Mouse (Mus musculus) ES-Bruce4 (cell line): ENCODE measurements around the gene Teddm1a. TPM values are rescaled to one million over a fixed set of nuclear protein-coding genes. Genes with fewer than 3 reads are reported as not detected.

ENCODE experiments used
- H3K27ac ChIP-seq: 2 replicates; pipeline ENCODE4 v1.5.1; 2012; ENCODE audit warnings: low read length, inconsistent platforms; ENCODE audit not compliant: insufficient read depth
- H3K27me3 ChIP-seq: 2 replicates; pipeline ENCODE4 v1.6.1; 2012; ENCODE audit warnings: mild to moderate bottlenecking, low read length, inconsistent platforms; ENCODE audit not compliant: control insufficient read depth, poor library complexity, insufficient read depth, severe bottlenecking
- H3K36me3 ChIP-seq: 2 replicates; pipeline ENCODE4 v1.6.1; 2012; ENCODE audit warnings: inconsistent platforms, mild to moderate bottlenecking, low read length, moderate library complexity; ENCODE audit not compliant: control insufficient read depth, poor library complexity, insufficient read depth, severe bottlenecking
- H3K4me1 ChIP-seq: one replicate; pipeline ENCODE4 v1.8.1; 2011; ENCODE audit warnings: low read length; ENCODE audit not compliant: control insufficient read depth, insufficient read depth
- H3K4me3 ChIP-seq: 2 replicates; pipeline ENCODE4 v1.5.1; 2011; ENCODE audit warnings: low read depth, mild to moderate bottlenecking, low read length
- H3K9ac ChIP-seq: 2 replicates; pipeline ENCODE4 v1.6.1; 2012; ENCODE audit warnings: low read depth, mild to moderate bottlenecking, inconsistent platforms; ENCODE audit not compliant: poor library complexity, severe bottlenecking
- H3K9me3 ChIP-seq: replicated peaks from 2 replicates; pipeline ENCODE4 v1.6.1; 2012; ENCODE audit warnings: mild to moderate bottlenecking, low read length, inconsistent platforms; ENCODE audit not compliant: control insufficient read depth, poor library complexity, insufficient read depth, severe bottlenecking
- CTCF ChIP-seq: IDR thresholded peaks from one replicate; pipeline ENCODE4 v1.8.1; 2011; ENCODE audit warnings: low read depth, low read length
- EP300 ChIP-seq: IDR thresholded peaks from 2 replicates; pipeline ENCODE4 v1.6.1; 2011; ENCODE audit warnings: low read depth, low read length; ENCODE audit not compliant: insufficient read depth
- POLR2A ChIP-seq: IDR thresholded peaks from one replicate; pipeline ENCODE4 v1.8.1; 2011; ENCODE audit warnings: low read length; ENCODE audit not compliant: insufficient read depth
- polyA plus RNA-seq: library from polyadenylated mRNA; stranded (reverse); fragments of >200 nt; gene quantifications from 2 replicates; pipeline ENCODE4 v1.2.4, GENCODE M21; 2011; ENCODE audit warnings: low read depth; ENCODE audit not compliant: missing spikeins, insufficient read depth, insufficient read length

The Teddm1a gene
- polyA plus RNA-seq, 1 experiment: not detected

DNA sequence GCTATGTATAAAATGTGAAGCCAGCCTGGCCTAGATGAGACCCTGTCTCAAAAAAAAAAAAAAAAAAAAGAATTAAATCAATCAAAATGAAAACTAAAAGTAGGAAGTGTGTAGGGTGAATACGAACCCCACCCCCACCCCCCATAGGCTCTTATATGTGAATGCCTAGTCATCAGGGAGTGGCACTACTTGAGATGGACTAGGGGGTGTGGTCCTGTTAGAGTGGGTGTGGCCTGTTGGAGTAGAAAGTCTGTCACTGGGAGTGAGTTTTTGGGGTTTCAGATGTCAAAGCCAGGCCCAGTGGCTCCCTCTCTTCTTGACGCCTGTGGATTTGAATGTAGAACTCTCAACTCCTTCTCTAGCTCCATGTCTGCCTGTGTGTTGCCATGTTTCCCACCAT lies 45.5 kb downstream of the Teddm1a start:
- Histone ChIP-seq H3K4me1 (no peaks in the 10 kb centered on the region), H3K36me3 (no peaks in the 10 kb centered on the region), H3K9ac (no peak overlapping the region), H3K27me3 (peaks cover 1% of the 10 kb centered on the region; the same call in 1 of the 2 replicates), H3K27ac (no peak overlapping the region), H3K9me3 (0 out of 2 replicates have a peak, but pooled peaks cover 3% of the 10 kb centered on the region), H3K4me3 (no peak overlapping the region)
- TF ChIP-seq EP300: no peak
- no peak for TF ChIP-seq CTCF
- TF ChIP-seq POLR2A: no peak

GRCm38 (mm10) chr1:153940986-153941385 lies 49.4 kb downstream of the Teddm1a start:
- Histone ChIP-seq H3K9me3 (peaks cover 3% of the 10 kb centered on the region; the same call in 1 of the 2 replicates), H3K27ac (no peak overlapping the region), H3K4me3 (no peak overlapping the region), H3K9ac (no peak overlapping the region), H3K36me3 (no peaks in the 10 kb centered on the region), H3K27me3 (peaks cover 1% of the 10 kb centered on the region; the same call in 1 of the 2 replicates), H3K4me1 (no peaks in the 10 kb centered on the region)
- no peak for TF ChIP-seq POLR2A
- no peak for TF ChIP-seq CTCF
- no peak for TF ChIP-seq EP300

Other genes with a start within 250 kb of the Teddm1a start
- 0.10 TPM in 1 of 2 replicates, not detected in the other for gene Rgs8, start 238.7 kb upstream of the Teddm1a start, polyA plus RNA-seq
- gene Rgs16, start 151.4 kb upstream of the Teddm1a start, polyA plus RNA-seq: 5.7 and 5.8 TPM in 2 replicates
- 0.90 and 1.1 TPM in 2 replicates for gene Rnasel, start 142.3 kb upstream of the Teddm1a start, polyA plus RNA-seq
- not detected in 2 replicates for gene Rgsl1, start 47.6 kb upstream of the Teddm1a start, polyA plus RNA-seq
- gene Teddm1b, start 17.4 kb upstream of the Teddm1a start, polyA plus RNA-seq: not detected in 2 replicates
- gene Glul, start 8.2 kb downstream of the Teddm1a start, polyA plus RNA-seq: 94.1 and 97.0 TPM in 2 replicates
- gene Teddm2, start 8.5 kb downstream of the Teddm1a start, polyA plus RNA-seq: 0.64 TPM in 1 of 2 replicates, not detected in the other